Mouse (Mus musculus) cortical plate, adult 2 months (tissue): ENCODE measurements around the gene Tmem62.

Source experiments
- CTCF ChIP-seq: fragments of 200-500 bp; IDR thresholded peaks from 2 replicates; pipeline ENCODE4 v1.5.1; 2011; ENCODE audit warnings: mild to moderate bottlenecking, control low read depth, low read length; ENCODE audit not compliant: insufficient read depth; ENCODE audit errors: extremely low read depth
- POLR2A ChIP-seq: fragments of 200-500 bp; IDR thresholded peaks from 2 replicates; pipeline ENCODE4 v1.6.1; 2011; ENCODE audit warnings: mild to moderate bottlenecking, low read length, control low read depth; ENCODE audit not compliant: insufficient read depth; ENCODE audit errors: extremely low read depth

DNA sequence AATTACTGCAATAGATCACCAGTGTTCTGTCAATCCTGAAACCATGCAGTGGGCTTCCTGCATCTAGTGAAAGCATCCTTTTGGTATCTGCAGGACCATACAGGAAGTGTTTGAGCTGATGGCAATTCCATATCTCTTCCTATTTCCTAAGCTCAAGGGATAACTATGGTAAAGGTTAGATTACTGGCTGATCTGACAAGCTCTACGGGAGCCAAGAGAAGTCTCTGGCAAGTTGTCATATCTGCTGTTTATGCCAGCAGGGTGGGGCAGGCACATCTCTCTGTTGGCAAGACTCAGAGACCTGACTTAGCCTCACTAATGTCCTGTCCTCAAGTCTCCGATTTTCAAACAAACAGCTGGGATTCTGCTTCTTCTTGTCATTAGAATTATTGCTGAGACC, 77.2 kb downstream of the Tmem62 start:
- TF ChIP-seq CTCF (no peak), POLR2A (no peak)
